Mouse (Mus musculus) small intestine, adult 2 months (tissue): ENCODE results near the gene Iqcf4.

ENCODE experiments used
- CTCF ChIP-seq: fragments of 200-500 bp; IDR thresholded peaks from 2 replicates; pipeline ENCODE4 v1.5.1; 2012; ENCODE audit warnings: low read depth, mild to moderate bottlenecking, control low read depth, inconsistent platforms, low read length, moderate library complexity, mixed read lengths; ENCODE audit not compliant: insufficient replicate concordance, insufficient read length; ENCODE audit errors: extremely low read depth
- POLR2A ChIP-seq: fragments of 200-500 bp; IDR thresholded peaks from 2 replicates; pipeline ENCODE4 v1.6.1; 2012; ENCODE audit warnings: low read depth, mild to moderate bottlenecking, control low read depth, inconsistent platforms, low read length, moderate library complexity

DNA sequence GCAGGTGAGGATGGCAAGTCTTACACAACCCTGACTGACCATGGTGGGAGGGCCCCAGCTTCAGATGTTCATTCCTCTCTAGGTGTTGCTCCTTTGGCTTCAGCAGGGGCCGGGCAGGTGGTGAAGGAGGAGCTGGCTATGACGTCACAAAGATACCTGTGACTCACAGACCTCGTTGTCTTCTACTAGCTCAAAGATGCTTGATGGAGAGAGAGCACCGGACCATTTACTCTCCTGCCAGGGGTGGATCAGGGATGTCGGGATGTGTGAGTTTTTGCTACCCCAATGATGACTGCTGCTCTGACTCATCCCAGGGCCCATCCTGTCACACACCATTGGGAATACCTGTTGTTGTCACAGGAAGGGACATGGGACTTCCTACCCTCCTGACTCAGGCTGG lies 9.3 kb downstream of the Iqcf4 start, which contains the start of gene Iqcf3:
- TF ChIP-seq POLR2A (no peak), CTCF (no peak)
